Mouse (Mus musculus): Measurements from ENCODE around the gene Pcdh15.

DNA sequence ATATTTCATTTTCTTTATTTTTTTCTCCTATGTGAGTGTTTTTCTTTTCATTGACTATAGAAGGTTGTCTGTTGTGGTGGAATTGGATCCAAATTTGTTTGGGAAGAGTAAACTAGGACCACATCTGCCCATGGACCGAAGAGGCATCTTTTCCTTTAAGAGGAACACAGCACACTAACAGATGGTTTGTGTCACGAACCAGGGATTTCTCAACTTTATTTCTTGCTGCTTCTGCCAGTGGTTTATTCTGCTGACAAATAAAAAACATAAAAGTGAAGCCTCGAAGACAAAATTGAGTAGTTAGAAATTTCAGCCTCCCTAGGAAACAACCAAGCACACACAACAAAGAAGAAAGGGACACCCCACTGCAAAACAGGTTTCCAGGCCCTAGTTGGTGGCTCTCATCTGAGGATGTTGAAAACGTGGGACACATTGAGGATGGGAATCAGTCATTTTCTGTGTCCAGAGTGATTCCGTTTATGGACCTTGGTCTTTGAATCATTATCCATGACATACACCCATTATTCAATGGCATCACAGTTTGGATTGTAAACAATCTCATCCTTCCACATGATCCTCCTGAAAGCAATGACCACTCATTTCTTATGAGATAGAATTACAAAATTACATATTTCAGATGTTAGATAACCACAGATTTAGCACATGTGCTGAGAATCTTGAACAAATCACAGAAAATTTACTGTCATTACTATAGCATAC lies 1206.5 kb downstream of the Pcdh15 start:
- TF ChIP-seq CTCF (IDR thresholded peaks at IDR 0.05; ENCODE audit: extremely low read depth, insufficient read depth, low read length) (no peak), POLR2A (IDR thresholded peaks at IDR 0.05; ENCODE audit: extremely low read depth, insufficient read depth, low read length) (no peak)
